Mouse (Mus musculus): ENCODE measurements around the gene Anxa8. TPM values are rescaled to one million over a fixed set of nuclear protein-coding genes. Genes with fewer than 3 reads are reported as not detected.

The Anxa8 gene
- polyA plus RNA-seq (2012; rRNA removed) = 0.52 and 0.73 TPM in 2 replicates

GRCm38 (mm10) chr14:34085731-34086130 lies at the start of gene Anxa8:
Gene Anxa8, plus strand, starts transcription at chr14:34085981.

DNA sequence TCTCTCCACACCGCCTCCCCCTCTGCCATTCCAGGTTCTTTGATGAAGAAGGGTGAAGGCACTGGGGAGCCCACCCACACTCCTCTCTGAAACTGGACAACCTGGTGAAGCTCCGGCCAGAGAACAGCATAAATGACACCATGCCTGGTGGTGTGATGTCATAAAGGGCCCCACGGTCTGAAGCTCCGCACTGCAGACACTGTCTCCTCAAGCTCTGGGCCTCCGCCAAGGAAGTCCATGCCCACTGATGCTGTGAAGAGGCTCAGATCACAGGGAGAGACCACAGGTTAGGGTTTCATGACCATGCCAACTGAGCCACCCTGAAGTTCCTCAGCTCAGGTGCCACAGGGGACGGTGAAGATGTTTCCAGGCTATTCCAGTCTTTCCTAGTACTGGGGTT lies 33.3 kb upstream of the Anxa8 start, which contains the start of gene Antxrl:
Antxrl (plus strand) TSS at position 192 of the 400 bp plus-strand sequence.

GRCm38 (mm10) chr14:34102601-34103000 lies 16.8 kb downstream of the Anxa8 start, which contains the start of gene A630023A22Rik:
Gene A630023A22Rik, minus strand, starts transcription at chr14:34102754.

Other genes with a start within 250 kb of the Anxa8 start
- 6.7 and 8.1 TPM in 2 replicates for gene Gdf10, start 162.4 kb upstream of the Anxa8 start, polyA plus RNA-seq (2012; rRNA removed)
- gene Gdf2, start 144.9 kb upstream of the Anxa8 start, polyA plus RNA-seq (2012; rRNA removed) = 5.9 and 6.6 TPM in 2 replicates
- gene Rbp3, start 132.0 kb upstream of the Anxa8 start, polyA plus RNA-seq (2012; rRNA removed) = 0.01 and 0.02 TPM in 2 replicates
- 0.01 TPM in 1 of 2 replicates, not detected in the other for gene Zfp488, start 107.2 kb upstream of the Anxa8 start, polyA plus RNA-seq (2012; rRNA removed)
- not detected in 2 replicates for gene Gm30083, start 70.8 kb upstream of the Anxa8 start, polyA plus RNA-seq (2012; rRNA removed)
- not detected in 2 replicates for gene Gm5460, start 69.2 kb upstream of the Anxa8 start, polyA plus RNA-seq (2012; rRNA removed)
- gene Antxrl, start 33.3 kb upstream of the Anxa8 start, polyA plus RNA-seq (2012; rRNA removed) = not detected in 2 replicates
- gene A630023A22Rik, start 16.8 kb downstream of the Anxa8 start, polyA plus RNA-seq (2012; rRNA removed) = not detected in 2 replicates
- gene Npy4r, start 66.5 kb downstream of the Anxa8 start, polyA plus RNA-seq (2012; rRNA removed) = 0.01 TPM in 2 replicates
- 0.02 and 0.07 TPM in 2 replicates for gene Gprin2, start 115.7 kb downstream of the Anxa8 start, polyA plus RNA-seq (2012; rRNA removed)
- 0.43 and 0.53 TPM in 2 replicates for gene Syt15, start 133.6 kb downstream of the Anxa8 start, polyA plus RNA-seq (2012; rRNA removed)
- 10.8 and 12.0 TPM in 2 replicates for gene Shld2, start 224.5 kb downstream of the Anxa8 start, polyA plus RNA-seq (2012; rRNA removed)
- 304 and 319 TPM in 2 replicates for gene Glud1, start 224.7 kb downstream of the Anxa8 start, polyA plus RNA-seq (2012; rRNA removed)

Data from liver, embryonic 18 days (tissue).